Mouse (Mus musculus): ENCODE measurements at regions not wholly inside any gene's neighbourhood (a gene's known extent, or its start where the extent isn't known, plus 50 kb on each side); places are given as distances from the start of the nearest gene placed in this dataset.

DNA sequence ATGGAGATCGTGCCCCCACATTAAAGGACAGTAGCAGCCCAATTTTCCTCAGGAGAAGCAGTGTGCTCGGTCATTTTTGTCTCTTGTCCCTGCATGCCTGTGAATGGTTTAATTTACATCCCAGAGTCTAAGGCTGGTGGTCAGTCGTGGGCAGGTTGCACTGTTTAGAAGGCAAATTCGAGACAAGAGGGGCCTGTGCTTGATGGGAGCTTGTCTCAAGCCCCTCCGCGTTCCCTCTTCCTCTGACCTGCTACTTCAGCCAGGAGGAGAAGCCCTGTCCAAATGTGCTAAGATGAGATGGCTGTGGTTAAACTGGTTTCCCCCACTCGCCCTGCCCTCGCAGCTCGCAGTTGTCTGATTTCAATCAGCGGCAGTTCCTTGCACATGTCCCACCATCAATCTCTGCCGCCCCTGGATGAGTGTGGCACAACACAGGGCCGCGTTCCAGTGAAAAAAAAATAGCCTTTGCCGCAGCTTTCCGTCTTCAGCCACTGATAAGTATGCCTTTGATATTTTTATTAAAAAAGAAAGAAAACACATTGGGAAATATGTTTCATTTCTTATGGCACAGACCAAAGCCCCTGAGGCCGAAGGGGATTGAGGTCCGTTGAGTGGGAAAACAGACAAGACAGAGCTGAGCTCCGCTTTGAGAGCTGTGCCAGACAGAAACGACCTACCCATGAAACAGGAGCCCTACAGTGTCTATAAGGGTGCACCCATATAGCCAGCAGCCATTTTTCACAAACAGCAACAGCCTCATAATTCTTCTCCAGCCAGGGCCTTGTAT is 99.5 kb upstream of the Eya4 start:
- Histone ChIP-seq H3K4me3 (ENCODE audit: low read depth, low read length) (no peak overlapping the region), H3K4me1 (ENCODE audit: control insufficient read depth, insufficient read depth, insufficient read length, low read length) (no peaks in the 10 kb centered on the region), H3K36me3 (ENCODE audit: control insufficient read depth, insufficient read depth, low read length) (no peaks in the 10 kb centered on the region), H3K27ac (ENCODE audit: insufficient read depth, low read depth, low read length) (no peak overlapping the region), H3K27me3 (ENCODE audit: control insufficient read depth, insufficient read depth, low read length) (no peaks in the 10 kb centered on the region)
- TF ChIP-seq CTCF (IDR thresholded peaks at IDR 0.05; ENCODE audit: extremely low read depth, insufficient read length, insufficient replicate concordance, low read depth, low read length) (no peak), POLR2A (IDR thresholded peaks at IDR 0.05; ENCODE audit: low read depth, low read length) (no peak)
- WGBS = 72% methylated on average over 19 of the region's 19 CpGs

DNA sequence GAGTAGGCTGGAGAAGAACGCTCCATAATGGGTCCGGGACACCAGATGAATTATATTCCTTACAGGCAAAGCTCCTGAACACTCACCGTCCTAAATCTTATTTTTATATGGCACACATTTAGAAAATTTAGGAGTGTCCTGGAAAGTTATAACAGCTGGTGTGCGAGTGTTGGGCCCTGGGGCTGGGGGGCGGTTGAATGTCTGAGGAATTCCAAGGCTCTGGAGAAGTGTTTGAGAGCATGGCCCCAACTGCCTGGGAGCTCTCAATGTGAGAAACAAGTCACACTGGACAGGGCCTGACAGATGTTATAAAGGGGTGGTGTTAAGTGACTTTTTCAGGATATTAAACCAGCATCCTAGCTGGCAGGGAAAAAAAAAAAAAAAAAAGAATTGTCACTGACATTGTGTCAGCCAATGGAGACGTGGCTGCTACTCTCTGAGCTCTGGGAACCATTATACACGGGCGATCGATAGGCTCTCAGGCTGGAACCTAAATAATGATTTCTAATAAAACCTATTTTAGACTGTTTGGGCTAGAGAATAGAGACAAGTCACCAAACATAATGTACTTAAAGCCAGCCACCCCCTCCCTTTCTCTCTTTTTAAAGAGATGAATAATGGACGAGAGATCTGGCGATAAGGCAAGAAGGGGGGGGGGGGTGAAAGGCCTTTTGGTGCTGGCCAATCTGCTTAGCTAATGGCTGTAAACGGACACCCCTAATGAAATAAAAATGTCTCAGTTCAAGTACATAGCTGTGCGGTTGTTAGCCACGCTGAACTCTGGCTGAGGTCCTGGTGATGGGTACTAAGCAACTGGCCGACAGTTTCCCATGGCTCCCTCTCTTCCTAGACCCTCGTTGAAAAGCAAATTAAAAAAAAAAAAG is 98.6 kb upstream of the Eya4 start:
- WGBS = 74% methylated on average over 16 of the region's 16 CpGs

DNA sequence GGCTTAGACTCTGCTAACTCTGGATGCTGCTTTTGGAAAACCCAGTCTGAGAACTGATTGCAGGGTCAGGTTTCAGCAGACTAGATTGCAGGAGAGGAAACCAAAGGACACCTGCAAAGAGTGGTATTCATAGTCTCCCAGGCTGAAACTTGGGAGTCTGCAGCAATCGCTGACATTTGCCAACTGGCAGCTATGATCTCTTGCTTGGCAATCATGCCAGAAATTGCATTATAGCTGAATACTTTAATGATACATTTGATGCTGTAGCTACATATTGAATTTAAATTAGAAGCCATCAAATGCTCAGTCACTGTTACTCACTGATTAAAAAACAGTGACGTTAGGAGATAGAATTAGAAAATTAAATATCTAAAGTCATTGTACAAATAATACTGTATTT is 79.8 kb upstream of the Eya4 start:
- TF ChIP-seq POLR2A (IDR thresholded peaks at IDR 0.05; ENCODE audit: low read depth, low read length) (no peak), CTCF (IDR thresholded peaks at IDR 0.05; ENCODE audit: extremely low read depth, insufficient read length, insufficient replicate concordance, low read depth, low read length) (no peak)
- Histone ChIP-seq H3K27ac (ENCODE audit: insufficient read depth, low read depth, low read length) (no peak overlapping the region), H3K36me3 (ENCODE audit: control insufficient read depth, insufficient read depth, low read length) (no peaks in the 10 kb centered on the region)

More for the DNA sequence above, 98.6 kb upstream of the Eya4 start:
- no peaks in the 10 kb centered on the region for H3K27me3 ChIP-seq (ENCODE audit: control insufficient read depth, insufficient read depth, low read length)
- H3K4me1 ChIP-seq (ENCODE audit: control insufficient read depth, insufficient read depth, insufficient read length, low read length) = no peaks in the 10 kb centered on the region
- H3K4me3 ChIP-seq (ENCODE audit: low read depth, low read length) = no peak overlapping the region
- TF ChIP-seq POLR2A (IDR thresholded peaks at IDR 0.05; ENCODE audit: low read depth, low read length) = no peak
- no peak for TF ChIP-seq CTCF (IDR thresholded peaks at IDR 0.05; ENCODE audit: extremely low read depth, insufficient read length, insufficient replicate concordance, low read depth, low read length)
- no peaks in the 10 kb centered on the region for H3K36me3 ChIP-seq (ENCODE audit: control insufficient read depth, insufficient read depth, low read length)
- no peak overlapping the region for H3K27ac ChIP-seq (ENCODE audit: insufficient read depth, low read depth, low read length)

DNA sequence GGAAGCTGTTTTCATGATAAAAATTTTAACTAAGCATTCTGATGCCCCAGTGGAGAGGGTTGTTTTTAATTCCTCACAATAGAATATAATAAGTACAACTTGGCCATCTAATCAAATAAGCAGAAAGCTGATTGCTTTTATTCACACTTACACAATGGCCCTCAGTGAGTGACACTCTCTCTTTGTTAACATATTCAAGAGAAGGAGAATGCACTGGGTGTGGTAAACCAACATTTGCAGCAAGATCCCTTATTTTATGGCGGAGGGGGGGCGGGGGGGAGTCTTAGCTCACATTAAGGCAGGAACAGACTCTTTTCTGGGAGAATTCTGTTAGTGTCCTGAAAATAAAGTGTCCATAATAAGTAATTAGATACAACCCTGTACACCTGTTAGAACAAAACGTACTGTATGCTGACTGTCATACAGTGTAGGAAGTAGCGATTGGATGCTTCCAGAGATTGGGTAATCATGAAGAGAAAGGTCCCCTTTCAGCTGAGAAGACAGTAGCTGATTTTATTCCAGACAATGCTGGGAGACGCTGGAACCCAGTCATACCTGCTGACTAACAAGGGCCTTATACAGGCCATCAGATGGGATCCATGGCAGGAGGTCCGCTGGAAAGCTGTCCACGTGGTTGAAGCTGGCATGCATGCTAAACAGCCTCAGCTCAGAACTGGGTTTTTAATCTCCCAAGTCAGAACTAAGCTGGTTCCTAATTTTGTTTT is 63.4 kb upstream of the Eya4 start:
- Histone ChIP-seq H3K36me3 (ENCODE audit: control insufficient read depth, insufficient read depth, low read length) (no peaks in the 10 kb centered on the region), H3K27me3 (ENCODE audit: control insufficient read depth, insufficient read depth, low read length) (no peaks in the 10 kb centered on the region), H3K4me1 (ENCODE audit: control insufficient read depth, insufficient read depth, insufficient read length, low read length) (no peaks in the 10 kb centered on the region), H3K4me3 (ENCODE audit: low read depth, low read length) (no peak overlapping the region), H3K27ac (ENCODE audit: insufficient read depth, low read depth, low read length) (no peak overlapping the region)
- 77% methylated on average over 7 of the region's 7 CpGs for WGBS
- TF ChIP-seq CTCF (IDR thresholded peaks at IDR 0.05; ENCODE audit: extremely low read depth, insufficient read length, insufficient replicate concordance, low read depth, low read length) (no peak), POLR2A (IDR thresholded peaks at IDR 0.05; ENCODE audit: low read depth, low read length) (no peak)

More for the DNA sequence above, 79.8 kb upstream of the Eya4 start:
- Histone ChIP-seq H3K4me1 (ENCODE audit: control insufficient read depth, insufficient read depth, insufficient read length, low read length) (no peaks in the 10 kb centered on the region), H3K4me3 (ENCODE audit: low read depth, low read length) (no peak overlapping the region), H3K27me3 (ENCODE audit: control insufficient read depth, insufficient read depth, low read length) (no peaks in the 10 kb centered on the region)
- WGBS = 75% methylated on average over 2 of the region's 2 CpGs

DNA sequence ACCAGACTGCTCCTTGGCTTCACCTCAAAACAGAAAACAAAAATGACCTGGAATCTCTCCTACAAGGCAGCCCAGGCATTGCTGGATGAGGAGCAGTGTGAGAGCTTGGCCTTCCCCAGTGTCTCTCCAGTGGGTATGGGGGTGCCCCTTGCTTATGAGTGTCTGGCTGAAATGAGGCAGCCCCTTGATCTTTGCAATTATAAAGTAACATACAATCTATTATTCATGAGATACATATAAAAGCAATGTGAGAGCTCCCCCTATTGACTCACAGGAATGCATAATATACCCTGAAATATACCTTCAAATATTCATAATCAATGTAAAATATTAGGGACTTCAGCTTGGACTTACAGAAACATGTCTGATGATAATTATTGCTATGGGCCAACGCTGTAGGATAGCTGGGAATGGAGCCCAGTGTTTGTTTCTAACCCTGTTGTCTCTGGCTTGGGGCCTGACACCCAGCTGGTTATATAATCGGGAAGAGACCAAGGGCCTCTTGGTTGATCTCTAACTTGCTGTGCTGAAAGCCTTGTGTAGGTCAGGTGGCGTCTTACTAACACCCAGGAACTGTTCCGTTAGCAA is 52.9 kb upstream of the Eya4 start:
- Histone ChIP-seq H3K27me3 (ENCODE audit: control insufficient read depth, insufficient read depth, low read length) (no peaks in the 10 kb centered on the region), H3K36me3 (ENCODE audit: control insufficient read depth, insufficient read depth, low read length) (no peaks in the 10 kb centered on the region), H3K27ac (ENCODE audit: insufficient read depth, low read depth, low read length) (no peak overlapping the region), H3K4me1 (ENCODE audit: control insufficient read depth, insufficient read depth, insufficient read length, low read length) (no peaks in the 10 kb centered on the region), H3K4me3 (ENCODE audit: low read depth, low read length) (no peak overlapping the region)
- TF ChIP-seq POLR2A (IDR thresholded peaks at IDR 0.05; ENCODE audit: low read depth, low read length) (no peak), CTCF (IDR thresholded peaks at IDR 0.05; ENCODE audit: extremely low read depth, insufficient read length, insufficient replicate concordance, low read depth, low read length) (no peak)
- WGBS = 60% methylated on average over 4 of the region's 4 CpGs

Data from small intestine, adult 2 months (tissue).